9 mouse cellular contexts compared by ENCODE assay signal in the genomic region with DNA sequence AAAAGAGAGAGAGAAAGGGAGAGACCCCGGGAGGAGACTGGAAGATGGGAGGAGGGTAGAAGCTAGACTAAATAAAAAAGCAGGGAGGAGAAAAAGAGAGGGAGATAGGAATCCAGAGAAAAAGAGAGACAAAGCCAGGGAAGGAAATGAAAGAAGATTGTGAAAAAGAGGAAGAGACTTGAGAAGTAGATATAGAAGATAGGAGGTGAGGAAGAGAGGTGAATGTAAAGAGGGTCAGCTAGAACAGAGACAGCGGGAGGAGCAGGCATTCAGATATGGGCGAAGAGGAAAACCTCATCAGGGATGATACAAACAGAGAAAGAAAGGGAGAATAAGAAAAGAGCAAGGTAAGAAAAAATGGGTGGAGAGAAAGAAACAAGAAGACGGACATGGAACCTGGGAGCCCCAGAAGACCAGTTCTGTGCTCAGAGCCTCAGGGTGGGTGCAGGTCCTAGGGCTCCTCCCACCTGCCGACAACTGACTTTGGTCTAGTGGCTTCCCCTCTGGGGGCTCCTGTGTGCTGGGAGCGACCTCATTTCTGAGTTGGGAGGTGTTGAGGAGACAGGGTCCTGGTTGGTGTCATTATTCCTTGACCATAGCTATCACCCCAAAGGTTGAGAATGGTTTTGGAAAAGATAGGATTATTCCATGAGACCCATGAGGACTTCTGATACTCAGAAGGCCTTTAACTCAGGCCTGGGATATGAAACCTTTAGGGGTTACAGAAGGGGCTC. TPM values are rescaled to one million over a fixed set of nuclear protein-coding genes. Genes with fewer than 3 reads are reported as not detected.
A peak's percentile ranks its signal among the peaks of the same experiment; 100 is the strongest.
DNase-seq lines count a peak whose midpoint lies in the region; ATAC-seq and TF ChIP-seq lines count a peak whose summit lies in the region.
"Had no signal": no experiment of that assay in that cellular context is flagged by ENCODE, and none has a peak within 500 bp of the region (broad histone marks: within the 10 kb centered on the region; RNA-seq: fewer than 3 reads in every experiment).

No protein-coding gene starts in this region.

- peak overlapping the region; percentile 99 for H3K9ac ChIP-seq in heart, embryonic 12.5 days
- H3K9ac ChIP-seq in limb, embryonic 12.5 days (replicated peaks): peak overlapping the region; percentile 91

- H3K4me2 ChIP-seq in heart, embryonic 12.5 days: peak overlapping the region; percentile 82
- H3K4me2 ChIP-seq in limb, embryonic 12.5 days: peak overlapping the region; percentile 91

- TF ChIP-seq CTCF in G1E (IDR thresholded peaks at IDR 0.05; ENCODE audit: low read depth, low read length): no peak
- no peak for TF ChIP-seq CTCF in small intestine, adult 2 months (IDR thresholded peaks at IDR 0.05; ENCODE audit: extremely low read depth, insufficient read length, insufficient replicate concordance, low read depth, low read length)

- H3K4me1 ChIP-seq in heart, embryonic 12.5 days (replicated peaks): peaks cover 52% of the 10 kb centered on the region
- H3K4me1 ChIP-seq in G1E (ENCODE audit: insufficient read depth, low read depth, low read length): peaks cover 40% of the 10 kb centered on the region
- H3K4me1 ChIP-seq in forebrain, embryonic 10.5 days: peaks cover 62% of the 10 kb centered on the region
- H3K4me1 ChIP-seq in limb, embryonic 12.5 days (replicated peaks): peaks cover 44% of the 10 kb centered on the region
- peaks cover 3% of the 10 kb centered on the region; the same call in 1 of the 2 replicates for H3K4me1 ChIP-seq in small intestine, adult 2 months (ENCODE audit: control insufficient read depth, insufficient read depth, insufficient read length, low read length)

- no peaks in the 10 kb centered on the region for H3K27me3 ChIP-seq in heart, embryonic 12.5 days (replicated peaks)
- peaks cover 33% of the 10 kb centered on the region for H3K27me3 ChIP-seq in G1E (ENCODE audit: insufficient read depth, low read length)
- no peaks in the 10 kb centered on the region for H3K27me3 ChIP-seq in forebrain, embryonic 10.5 days (ENCODE audit: poor library complexity, severe bottlenecking)
- H3K27me3 ChIP-seq in limb, embryonic 12.5 days: no peaks in the 10 kb centered on the region
- peaks cover 22% of the 10 kb centered on the region for H3K27me3 ChIP-seq in small intestine, adult 2 months (ENCODE audit: control insufficient read depth, insufficient read depth, low read length)

- H3K4me3 ChIP-seq in heart, embryonic 12.5 days: peak overlapping the region; percentile 100
- H3K4me3 ChIP-seq in G1E (ENCODE audit: low read depth, low read length): peak overlapping the region; percentile 74; the same call in 1 of the 2 replicates
- peak overlapping the region; percentile 77 for H3K4me3 ChIP-seq in forebrain, embryonic 10.5 days
- H3K4me3 ChIP-seq in limb, embryonic 12.5 days (replicated peaks): peak overlapping the region; percentile 80
- peak overlapping the region; percentile 82 for H3K4me3 ChIP-seq in small intestine, adult 2 months (ENCODE audit: low read depth, low read length)

- no peak for ATAC-seq in heart, embryonic 12.5 days (ENCODE audit: insufficient number of reproducible peaks, low FRiP score)
- ATAC-seq in G1E (ENCODE audit: extremely low read depth, insufficient number of reproducible peaks, low FRiP score, poor library complexity, severe bottlenecking): no peak
- ATAC-seq in limb, embryonic 12.5 days (ENCODE audit: insufficient number of reproducible peaks, insufficient read depth, low FRiP score, low TSS enrichment, low read depth): no peak

- H3K36me3 ChIP-seq in heart, embryonic 12.5 days: peaks cover 40% of the 10 kb centered on the region
- H3K36me3 ChIP-seq in G1E (replicated peaks): no peaks in the 10 kb centered on the region
- peaks cover 44% of the 10 kb centered on the region for H3K36me3 ChIP-seq in forebrain, embryonic 10.5 days (replicated peaks)
- peaks cover 41% of the 10 kb centered on the region for H3K36me3 ChIP-seq in limb, embryonic 12.5 days
- no peaks in the 10 kb centered on the region for H3K36me3 ChIP-seq in small intestine, adult 2 months (ENCODE audit: control insufficient read depth, insufficient read depth, low read length)

- no peaks in the 10 kb centered on the region for H3K9me3 ChIP-seq in heart, embryonic 12.5 days (replicated peaks)
- no peaks in the 10 kb centered on the region for H3K9me3 ChIP-seq in G1E (replicated peaks)
- no peaks in the 10 kb centered on the region for H3K9me3 ChIP-seq in forebrain, embryonic 10.5 days
- H3K9me3 ChIP-seq in limb, embryonic 12.5 days: no peaks in the 10 kb centered on the region

- no peak for TF ChIP-seq POLR2A in small intestine, adult 2 months (IDR thresholded peaks at IDR 0.05; ENCODE audit: low read depth, low read length)

- WGBS in heart, embryonic 12.5 days: 9% methylated on average over 6 of the region's 6 CpGs
- WGBS in forebrain, embryonic 10.5 days: 6% methylated on average over 6 of the region's 6 CpGs
- 3% methylated on average over 6 of the region's 6 CpGs for WGBS in limb, embryonic 12.5 days
- whole genome bisulfite sequencing in small intestine, adult 2 months: 29% methylated on average over 6 of the region's 6 CpGs

- peak overlapping the region; percentile 100 for H3K27ac ChIP-seq in heart, embryonic 12.5 days (ENCODE audit: poor library complexity, severe bottlenecking)
- H3K27ac ChIP-seq in forebrain, embryonic 10.5 days: peak overlapping the region; percentile 98
- H3K27ac ChIP-seq in limb, embryonic 12.5 days: peak overlapping the region; percentile 100
- H3K27ac ChIP-seq in small intestine, adult 2 months (ENCODE audit: insufficient read depth, low read depth, low read length): no peak overlapping the region

- intact Hi-C loops in heart, postnatal 10 days (cut with DNase I): no loop called here

- no peak for DNase-seq in heart, postnatal 10 days
- DNase-seq in G1E (ENCODE audit: low spot score): peak; percentile 14
- no peak for DNase-seq in forebrain, embryonic 10.5 days (ENCODE audit: extremely low spot score, low spot score)
- DNase-seq in spleen, adult 18-20 months: no peak
- DNase-seq in thymus, postnatal 4 days: no peak

RNA-seq across cellular contexts. Expression of a gene that starts 2.3 kb away (rescaled TPM):
- polyA plus RNA-seq in heart, embryonic 12.5 days (2016; fragmentation: Nextera tagmentation; extraction: Ambion mirVana): 33.3 and 34.8 TPM in 2 replicates
- 10 to 100 TPM; 24.6 to 27.2 TPM for total RNA-seq in heart, postnatal 10 days (2021)
- total RNA-seq in G1E (2014; fragmentation: Nextera tagmentation) (19.9 and 32.0 TPM in 2 replicates), G1E (2017) (2.4 and 4.5 TPM in 2 replicates)
- 5.5 and 6.4 TPM in 2 replicates for polyA plus RNA-seq in G1E (2012)
- 51.0 and 53.7 TPM in 2 replicates for polyA plus RNA-seq in forebrain, embryonic 10.5 days (2016; fragmentation: Nextera tagmentation; extraction: Ambion mirVana)
- 62.7 and 62.8 TPM in 2 replicates for polyA plus RNA-seq in limb, embryonic 12.5 days (2016; fragmentation: Nextera tagmentation; extraction: Ambion mirVana)
- polyA plus RNA-seq in small intestine, adult 2 months (2012; rRNA removed): 4.2 and 4.3 TPM in 2 replicates

RNA-seq across cellular contexts. Expression of a gene that starts 25.8 kb away (rescaled TPM):
- polyA plus RNA-seq in heart, embryonic 12.5 days (2016; fragmentation: Nextera tagmentation; extraction: Ambion mirVana): 0.80 and 1.0 TPM in 2 replicates
- under 1 TPM; 0.40 to 0.77 TPM for total RNA-seq in heart, postnatal 10 days (2021)
- total RNA-seq in G1E (2014; fragmentation: Nextera tagmentation) (not detected in 2 replicates), G1E (2017) (0.33 TPM in 1 of 2 replicates, not detected in the other)
- not detected in 2 replicates for polyA plus RNA-seq in G1E (2012)
- 1.00 and 1.4 TPM in 2 replicates for polyA plus RNA-seq in forebrain, embryonic 10.5 days (2016; fragmentation: Nextera tagmentation; extraction: Ambion mirVana)
- polyA plus RNA-seq in limb, embryonic 12.5 days (2016; fragmentation: Nextera tagmentation; extraction: Ambion mirVana): 1.5 and 1.8 TPM in 2 replicates
- polyA plus RNA-seq in small intestine, adult 2 months (2012; rRNA removed): 0.16 and 0.29 TPM in 2 replicates

RNA-seq across cellular contexts. Expression of a gene that starts 54.5 kb away (rescaled TPM):
- polyA plus RNA-seq in heart, embryonic 12.5 days (2016; fragmentation: Nextera tagmentation; extraction: Ambion mirVana): not detected in 2 replicates
- total RNA-seq in heart, postnatal 10 days (2021): under 1 TPM in 1 of 2 experiments, not detected in 1; 0.20 TPM
- not detected in 2 replicates for total RNA-seq in G1E (2014; fragmentation: Nextera tagmentation)
- total RNA-seq in G1E (2017): 0.27 TPM in 1 of 2 replicates, not detected in the other
- not detected in 2 replicates for polyA plus RNA-seq in G1E (2012)
- polyA plus RNA-seq in forebrain, embryonic 10.5 days (2016; fragmentation: Nextera tagmentation; extraction: Ambion mirVana): not detected in 2 replicates
- not detected in 2 replicates for polyA plus RNA-seq in limb, embryonic 12.5 days (2016; fragmentation: Nextera tagmentation; extraction: Ambion mirVana)
- 0.09 and 0.11 TPM in 2 replicates for polyA plus RNA-seq in small intestine, adult 2 months (2012; rRNA removed)
- total RNA-seq: layer of hippocampus, postnatal 10 days had no signal

RNA-seq across cellular contexts. Expression of a gene that starts 58.4 kb away (rescaled TPM):
- polyA plus RNA-seq in heart, embryonic 12.5 days (2016; fragmentation: Nextera tagmentation; extraction: Ambion mirVana): not detected in 2 replicates
- under 1 TPM in 1 of 2 experiments, not detected in 1; 0.40 TPM for total RNA-seq in heart, postnatal 10 days (2021)
- total RNA-seq in G1E (2014; fragmentation: Nextera tagmentation): not detected in 2 replicates
- total RNA-seq in G1E (2017): 0.16 TPM in 1 of 2 replicates, not detected in the other
- polyA plus RNA-seq in G1E (2012): not detected in 2 replicates
- polyA plus RNA-seq in forebrain, embryonic 10.5 days (2016; fragmentation: Nextera tagmentation; extraction: Ambion mirVana): not detected in 2 replicates
- not detected in 2 replicates for polyA plus RNA-seq in limb, embryonic 12.5 days (2016; fragmentation: Nextera tagmentation; extraction: Ambion mirVana)
- polyA plus RNA-seq in small intestine, adult 2 months (2012; rRNA removed): 0.19 TPM in 1 of 2 replicates, not detected in the other

RNA-seq across cellular contexts. Expression of a gene that starts 58.4 kb away (rescaled TPM):
- not detected in 2 replicates for polyA plus RNA-seq in heart, embryonic 12.5 days (2016; fragmentation: Nextera tagmentation; extraction: Ambion mirVana)
- not detected for total RNA-seq in heart, postnatal 10 days (2021)
- total RNA-seq in G1E (2014; fragmentation: Nextera tagmentation) (not detected in 2 replicates), G1E (2017) (not detected in 2 replicates)
- not detected in 2 replicates for polyA plus RNA-seq in G1E (2012)
- polyA plus RNA-seq in forebrain, embryonic 10.5 days (2016; fragmentation: Nextera tagmentation; extraction: Ambion mirVana): not detected in 2 replicates
- not detected in 2 replicates for polyA plus RNA-seq in limb, embryonic 12.5 days (2016; fragmentation: Nextera tagmentation; extraction: Ambion mirVana)
- not detected in 2 replicates for polyA plus RNA-seq in small intestine, adult 2 months (2012; rRNA removed)
- total RNA-seq: layer of hippocampus, postnatal 10 days had no signal
